Mouse (Mus musculus): ENCODE data around the gene Cnnm3.

DNA sequence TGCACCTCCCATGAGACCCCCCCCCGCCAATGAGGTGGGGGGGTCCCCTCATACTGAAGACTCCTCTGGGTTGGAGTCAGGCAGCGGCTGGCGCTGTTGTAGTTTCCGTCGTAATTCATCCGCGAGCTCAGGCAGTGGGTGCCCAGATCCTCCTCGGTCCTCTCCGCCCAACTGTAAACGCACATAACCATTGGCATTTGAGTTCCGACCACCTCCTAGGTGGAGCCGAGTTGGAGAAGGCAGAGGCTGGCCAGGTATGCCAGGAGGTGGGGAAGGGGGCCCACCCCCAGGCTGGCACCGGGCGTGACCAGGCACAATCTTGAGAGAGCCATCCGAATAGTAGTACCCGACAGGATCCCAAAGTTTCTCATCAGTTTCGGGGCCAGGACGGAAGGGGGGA, 37.8 kb downstream of the Cnnm3 start:
- TF ChIP-seq CTCF (IDR thresholded peaks at IDR 0.05; ENCODE audit: low read depth, low read length) (no peak), POLR2A (IDR thresholded peaks at IDR 0.05; ENCODE audit: extremely low read depth, insufficient read depth, low read length) (no peak)

Data from liver, adult 2 months (tissue).